14 mouse cellular contexts compared by ENCODE assay signal in genomic region chr1:132540701-132541100, GRCm38 (mm10). TPM values are rescaled to one million over a fixed set of nuclear protein-coding genes. Genes with fewer than 3 reads are reported as not detected.
DNase-seq lines count a peak whose midpoint lies in the region; ATAC-seq and TF ChIP-seq lines count a peak whose summit lies in the region.
"Had no signal": no experiment of that assay in that cellular context is flagged by ENCODE, and none has a peak within 500 bp of the region (broad histone marks: within the 10 kb centered on the region; RNA-seq: fewer than 3 reads in every experiment).

No protein-coding gene starts in this region.

- peak overlapping the region; percentile 57 for H3K27ac ChIP-seq in forebrain, postnatal 0 days (ENCODE audit: low read depth, low read length)
- H3K27ac ChIP-seq in midbrain, embryonic 11.5 days (ENCODE audit: low read depth, low read length) = no peak overlapping the region
- H3K27ac ChIP-seq in thymus, adult 2 months (ENCODE audit: control insufficient read depth, insufficient read depth, low read length) = no peak overlapping the region

- DNase-seq in cerebellum, postnatal 14 days = peak; percentile 36 to 42
- DNase-seq in cerebellum, adult 8-10 months = no peak
- peak; percentile 6 to 17 for DNase-seq in cerebellum, postnatal 36 days
- no peak for DNase-seq in forebrain, postnatal 0 days
- DNase-seq in midbrain, embryonic 11.5 days (ENCODE audit: low spot score, missing footprints) = peak; percentile 81
- no peak for DNase-seq in lung, postnatal 14 days
- DNase-seq in thymus, adult 2 months = no peak
- no peak for DNase-seq in adrenal gland, postnatal 36 days
- DNase-seq: gastrocnemius, postnatal 25 days; heart, postnatal 14 days; lung, adult 2 months; thymus, postnatal 36 days had no signal

- peak overlapping the region; percentile 83 for H3K4me2 ChIP-seq in forebrain, postnatal 0 days (ENCODE audit: low read depth)
- peak overlapping the region; percentile 51 for H3K4me2 ChIP-seq in midbrain, embryonic 11.5 days

- H3K4me3 ChIP-seq in forebrain, postnatal 0 days (ENCODE audit: low read depth, low read length) = peak overlapping the region; percentile 52
- H3K4me3 ChIP-seq in midbrain, embryonic 11.5 days (ENCODE audit: low read depth, low read length) = peak overlapping the region; percentile 33; the same call in 1 of the 2 replicates
- H3K4me3 ChIP-seq in thymus, adult 2 months (ENCODE audit: control insufficient read depth, insufficient read depth, low read length) = no peak overlapping the region
- H3K4me3 ChIP-seq: erythroblast, embryonic 14.5 days had no signal

- no peaks in the 10 kb centered on the region for H3K9me3 ChIP-seq in forebrain, postnatal 0 days (ENCODE audit: low read length)
- H3K9me3 ChIP-seq in midbrain, embryonic 11.5 days (ENCODE audit: control insufficient read depth, low read length) = no peaks in the 10 kb centered on the region

- no peak for TF ChIP-seq CTCF in forebrain, postnatal 0 days (IDR thresholded peaks at IDR 0.05; ENCODE audit: low read depth)
- no peak for TF ChIP-seq CTCF in thymus, adult 2 months (IDR thresholded peaks at IDR 0.05; ENCODE audit: borderline replicate concordance, control insufficient read depth, extremely low read depth, insufficient read depth, low read length, poor library complexity)

- no peak for TF ChIP-seq POLR2A in thymus, adult 2 months (IDR thresholded peaks at IDR 0.05; ENCODE audit: control insufficient read depth, extremely low read depth, insufficient read depth, low read length, poor library complexity)

- ATAC-seq in forebrain, postnatal 0 days = no peak
- no peak for ATAC-seq in midbrain, embryonic 11.5 days (ENCODE audit: low FRiP score)

- H3K4me1 ChIP-seq in forebrain, postnatal 0 days (ENCODE audit: insufficient read depth) = peaks cover 24% of the 10 kb centered on the region
- peaks cover 12% of the 10 kb centered on the region for H3K4me1 ChIP-seq in midbrain, embryonic 11.5 days (ENCODE audit: control insufficient read depth, insufficient read depth, low read length)
- no peaks in the 10 kb centered on the region for H3K4me1 ChIP-seq in thymus, adult 2 months (replicated peaks; ENCODE audit: control insufficient read depth, insufficient read depth, low read length)

- 56% methylated on average over 7 of the region's 7 CpGs for WGBS in forebrain, postnatal 0 days
- WGBS in midbrain, embryonic 11.5 days = 64% methylated on average over 7 of the region's 7 CpGs
- WGBS in thymus, adult 2 months = 49% methylated on average over 7 of the region's 7 CpGs

- H3K27me3 ChIP-seq in forebrain, postnatal 0 days (ENCODE audit: insufficient read depth, low read length) = no peaks in the 10 kb centered on the region
- peaks cover 21% of the 10 kb centered on the region for H3K27me3 ChIP-seq in midbrain, embryonic 11.5 days (ENCODE audit: control insufficient read depth, insufficient read depth, low read length)
- H3K27me3 ChIP-seq in thymus, adult 2 months (ENCODE audit: control insufficient read depth, insufficient read depth, low read length) = peaks cover 9% of the 10 kb centered on the region; the same call in 1 of the 2 replicates

- peak overlapping the region; percentile 71 for H3K9ac ChIP-seq in forebrain, postnatal 0 days
- no peak overlapping the region for H3K9ac ChIP-seq in midbrain, embryonic 11.5 days (ENCODE audit: low read length)

- no peaks in the 10 kb centered on the region for H3K36me3 ChIP-seq in forebrain, postnatal 0 days (ENCODE audit: insufficient read depth)
- no peaks in the 10 kb centered on the region for H3K36me3 ChIP-seq in midbrain, embryonic 11.5 days (ENCODE audit: control insufficient read depth, insufficient read depth, low read length)
- H3K36me3 ChIP-seq in thymus, adult 2 months (ENCODE audit: control insufficient read depth, insufficient read depth, low read length) = no peaks in the 10 kb centered on the region

RNA-seq across cellular contexts. Expression of gene Cntn2, which starts 2.4 kb away (rescaled TPM):
- total RNA-seq in forebrain, postnatal 0 days (2014; rRNA removed) = 101 and 104 TPM in 2 replicates
- 41.0 and 43.9 TPM in 2 replicates for polyA plus RNA-seq in forebrain, postnatal 0 days (2015; fragmentation: Nextera tagmentation; extraction: Ambion mirVana)
- 30.9 and 31.4 TPM in 2 replicates for polyA plus RNA-seq in midbrain, embryonic 11.5 days (2014; fragmentation: Nextera tagmentation; extraction: Ambion mirVana)
- 0.80 and 0.91 TPM in 2 replicates for polyA plus RNA-seq in thymus, adult 2 months (2012; rRNA removed)
- total RNA-seq in adrenal gland, postnatal 36 days (2021) = not detected
- total RNA-seq: adrenal gland, adult 2 months had no signal

RNA-seq across cellular contexts. Expression of gene Tmem81, which starts 34.7 kb away (rescaled TPM):
- 1.6 and 3.0 TPM in 2 replicates for total RNA-seq in forebrain, postnatal 0 days (2014; rRNA removed)
- 0.49 and 0.90 TPM in 2 replicates for polyA plus RNA-seq in forebrain, postnatal 0 days (2015; fragmentation: Nextera tagmentation; extraction: Ambion mirVana)
- polyA plus RNA-seq in midbrain, embryonic 11.5 days (2014; fragmentation: Nextera tagmentation; extraction: Ambion mirVana) = 0.86 and 1.5 TPM in 2 replicates
- polyA plus RNA-seq in thymus, adult 2 months (2012; rRNA removed) = 4.9 and 5.5 TPM in 2 replicates
- 1 to 10 TPM; 3.1 to 3.9 TPM for total RNA-seq in adrenal gland, postnatal 36 days (2021)

Comparison
In these comparisons a context has a peak if more than half of its experiments do, and no peak if none do; other contexts are left out.
1. DNase-seq: peak in cerebellum, postnatal 14 days (2 of 2), cerebellum, postnatal 36 days (2 of 2) and midbrain, embryonic 11.5 days (single experiment); none in cerebellum, adult 8-10 months (single experiment), forebrain, postnatal 0 days (single experiment), lung, postnatal 14 days (single experiment), thymus, adult 2 months (single experiment) and adrenal gland, postnatal 36 days (0 of 2).
2. RNA of gene Cntn2, which starts 2.4 kb away (polyA plus RNA-seq): 41.0 to 43.9 TPM in forebrain, postnatal 0 days and 30.9 to 31.4 TPM in midbrain, embryonic 11.5 days; 0.80 to 0.91 TPM in thymus, adult 2 months; every median in the first group is over 10 times any median in the second.